Mouse (Mus musculus) frontal cortex, adult 2 months (tissue): ENCODE measurements around the gene Dph2. TPM values are rescaled to one million over a fixed set of nuclear protein-coding genes. Genes with fewer than 3 reads are reported as not detected.

Source experiments
- DNase-seq, 2 experiments: peaks; one replicate each; pipeline ENCODE4 v3.0.0; 2022; ENCODE audit warnings: low spot score in 1 of 2; ENCODE audit errors: extremely low spot score in 1 of 2
- polyA plus RNA-seq: library from polyadenylated mRNA; depleted of rRNA; stranded (reverse); fragments of >200 nt; gene quantifications from 2 replicates; pipeline ENCODE4 v1.2.3, GENCODE M21; 2012; rRNA removed

Gene Dph2
- polyA plus RNA-seq, result 12.8 and 13.5 TPM in 2 replicates

DNA sequence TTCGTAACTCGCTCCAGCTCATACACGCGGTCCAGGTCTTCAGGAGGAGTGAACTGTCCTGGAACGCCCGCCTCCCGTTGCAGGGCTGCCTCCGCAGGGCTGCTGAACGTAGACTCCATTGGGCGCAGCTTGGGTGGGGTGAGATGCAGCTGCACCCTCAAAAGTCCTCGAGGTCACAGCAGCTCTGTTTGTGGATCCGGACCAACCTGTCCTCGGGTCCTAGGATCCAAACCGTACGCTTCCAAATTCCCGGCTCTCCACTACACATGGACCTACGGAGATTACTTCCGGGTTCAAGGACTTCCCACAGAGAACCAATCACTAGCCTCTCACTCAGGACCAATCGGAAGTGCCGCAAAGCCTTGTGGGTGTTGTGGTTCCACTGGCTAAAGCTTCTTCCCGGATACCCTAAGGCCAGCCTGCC is at the start of gene Dph2:
Gene Dph2 (minus strand): TSS at position 295 of the 424 bp plus-strand sequence.
- DNase-seq, result peak; percentile 82 to 92

DNA sequence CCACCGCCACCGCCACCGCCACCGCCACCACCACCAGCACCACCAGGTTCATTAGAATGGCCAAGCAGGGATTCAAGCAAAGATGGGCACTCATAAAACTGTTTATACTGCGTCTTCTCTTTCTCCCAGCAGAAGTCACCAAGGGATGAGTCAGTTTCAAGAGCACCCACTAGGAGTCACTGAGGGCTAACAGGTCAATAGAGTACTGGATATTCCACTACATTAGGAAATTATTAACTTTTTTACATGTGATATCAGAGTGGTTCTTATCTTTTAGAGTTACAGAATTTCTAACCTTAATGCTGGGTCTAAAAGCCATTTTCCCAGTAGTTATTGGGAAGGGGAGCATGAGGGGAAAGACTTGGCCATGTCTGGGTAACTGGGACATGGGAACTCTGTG is 45.1 kb upstream of the Dph2 start:
- DNase-seq, result no peak

DNA sequence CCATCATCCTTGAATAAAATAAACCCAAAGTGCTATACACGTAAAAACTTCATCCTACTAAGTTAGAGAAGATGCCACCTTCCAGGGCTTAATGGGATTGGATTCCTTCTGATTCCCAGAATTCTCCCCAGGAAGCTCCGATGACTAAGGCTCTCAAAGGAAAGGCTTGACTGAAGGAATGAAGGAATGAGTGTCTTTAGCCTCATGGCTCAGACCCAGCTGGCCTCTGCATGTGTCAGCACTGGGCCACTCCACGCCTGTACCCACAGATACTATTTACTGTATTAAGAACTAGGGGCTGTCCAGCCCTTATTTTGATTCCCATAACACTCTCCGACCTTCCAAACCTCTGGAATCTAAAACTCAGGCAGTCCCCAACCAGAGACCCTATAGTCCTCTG is 42.2 kb upstream of the Dph2 start:
- DNase-seq, result no peak

DNA sequence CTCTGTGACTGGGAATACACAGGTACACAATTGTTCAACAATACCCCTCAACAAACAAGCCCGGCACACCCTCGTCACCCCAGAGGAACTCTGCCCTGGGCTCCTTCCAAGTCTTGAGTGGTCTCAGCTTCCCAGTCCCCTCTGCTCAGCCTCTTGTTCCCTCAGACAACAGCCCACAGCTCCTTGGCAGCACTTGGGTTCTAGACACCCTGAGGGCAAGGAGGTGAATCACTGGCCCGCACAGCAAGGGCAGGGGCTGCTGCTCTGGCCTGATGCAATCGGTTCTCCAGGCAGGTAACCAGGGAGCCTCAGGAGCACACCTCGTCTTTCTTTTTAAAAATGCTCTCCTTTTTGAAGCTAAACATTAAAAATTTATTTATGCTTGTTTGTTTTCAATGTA is 41.4 kb upstream of the Dph2 start:
- DNase-seq, result no peak

DNA sequence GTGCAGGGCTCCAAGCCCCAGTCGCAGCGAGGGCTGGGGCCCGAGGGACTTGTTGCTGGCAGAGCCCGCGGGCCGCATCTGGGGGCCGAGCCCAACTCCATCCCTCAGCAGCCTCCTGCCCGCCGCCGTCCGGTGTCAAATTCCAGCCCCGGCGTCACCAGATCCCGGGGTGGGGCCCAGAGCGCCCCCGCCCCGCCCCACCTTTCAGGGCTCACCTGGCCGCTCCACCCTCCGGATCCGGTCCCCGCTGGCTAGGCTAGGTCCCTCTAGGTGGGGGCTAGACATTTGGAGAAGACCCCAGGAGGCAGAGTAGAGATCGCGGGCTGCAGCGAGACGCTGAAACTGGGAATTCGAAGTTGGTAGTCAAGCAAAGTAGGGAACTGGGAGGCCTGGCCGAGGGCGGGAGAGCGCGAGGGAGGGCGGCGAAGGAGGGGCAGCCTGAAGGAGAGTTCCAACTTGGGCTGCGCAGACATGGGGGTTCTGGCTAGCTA is 37.6 kb upstream of the Dph2 start, which contains the start of gene Artn:
Gene Artn (minus strand): TSS at position 373 of the 491 bp plus-strand sequence.
- DNase-seq, result no peak

DNA sequence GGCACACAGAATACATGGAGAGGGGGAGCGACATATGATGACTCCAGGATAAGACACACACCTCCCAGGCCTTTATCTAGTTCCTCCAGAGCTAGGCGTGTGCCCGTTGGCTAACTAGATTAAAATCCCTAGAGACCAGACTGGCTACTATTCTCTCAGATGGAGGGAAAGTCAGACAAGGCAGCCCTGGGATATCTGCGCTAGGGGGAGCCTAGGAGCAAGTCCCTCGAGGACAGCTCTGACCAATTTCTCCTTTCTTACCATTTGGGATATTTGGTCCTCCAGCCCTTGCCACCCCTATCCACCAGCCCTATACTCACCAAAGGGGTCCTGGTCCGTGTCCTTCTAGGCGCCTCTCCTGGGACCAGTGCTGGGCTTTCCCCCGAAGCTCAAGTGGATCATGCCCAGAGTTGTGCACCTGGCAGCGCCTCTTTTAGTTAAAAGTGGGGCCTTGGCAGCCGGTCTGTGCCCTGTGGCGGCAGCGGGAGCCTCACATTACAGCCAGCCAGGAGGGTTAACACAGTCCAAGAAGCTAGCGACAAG is 36.9 kb upstream of the Dph2 start:
- DNase-seq, result peak in 1 of 2 experiments; percentile 67

DNA sequence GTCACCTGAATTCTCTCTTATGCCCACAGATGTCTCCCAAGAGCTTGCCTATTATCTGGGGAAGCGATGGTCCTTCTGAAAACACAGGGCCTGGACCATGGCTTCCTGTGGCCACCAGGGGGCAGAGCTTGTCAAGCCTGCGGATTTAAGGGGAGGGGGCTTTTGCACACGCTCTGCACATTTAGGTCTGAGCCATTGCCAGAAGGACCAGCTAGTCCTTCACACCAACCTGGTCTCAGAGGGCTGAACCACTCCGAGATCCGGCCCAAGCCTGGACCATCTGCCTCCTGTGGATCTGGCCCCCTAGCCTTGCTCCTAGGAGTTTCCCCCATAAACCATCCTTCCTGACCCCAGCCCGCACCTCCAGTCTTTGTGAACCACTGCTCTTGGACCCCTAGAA is 36.4 kb upstream of the Dph2 start:
- peak in 1 of 2 experiments; percentile 44 for DNase-seq

DNA sequence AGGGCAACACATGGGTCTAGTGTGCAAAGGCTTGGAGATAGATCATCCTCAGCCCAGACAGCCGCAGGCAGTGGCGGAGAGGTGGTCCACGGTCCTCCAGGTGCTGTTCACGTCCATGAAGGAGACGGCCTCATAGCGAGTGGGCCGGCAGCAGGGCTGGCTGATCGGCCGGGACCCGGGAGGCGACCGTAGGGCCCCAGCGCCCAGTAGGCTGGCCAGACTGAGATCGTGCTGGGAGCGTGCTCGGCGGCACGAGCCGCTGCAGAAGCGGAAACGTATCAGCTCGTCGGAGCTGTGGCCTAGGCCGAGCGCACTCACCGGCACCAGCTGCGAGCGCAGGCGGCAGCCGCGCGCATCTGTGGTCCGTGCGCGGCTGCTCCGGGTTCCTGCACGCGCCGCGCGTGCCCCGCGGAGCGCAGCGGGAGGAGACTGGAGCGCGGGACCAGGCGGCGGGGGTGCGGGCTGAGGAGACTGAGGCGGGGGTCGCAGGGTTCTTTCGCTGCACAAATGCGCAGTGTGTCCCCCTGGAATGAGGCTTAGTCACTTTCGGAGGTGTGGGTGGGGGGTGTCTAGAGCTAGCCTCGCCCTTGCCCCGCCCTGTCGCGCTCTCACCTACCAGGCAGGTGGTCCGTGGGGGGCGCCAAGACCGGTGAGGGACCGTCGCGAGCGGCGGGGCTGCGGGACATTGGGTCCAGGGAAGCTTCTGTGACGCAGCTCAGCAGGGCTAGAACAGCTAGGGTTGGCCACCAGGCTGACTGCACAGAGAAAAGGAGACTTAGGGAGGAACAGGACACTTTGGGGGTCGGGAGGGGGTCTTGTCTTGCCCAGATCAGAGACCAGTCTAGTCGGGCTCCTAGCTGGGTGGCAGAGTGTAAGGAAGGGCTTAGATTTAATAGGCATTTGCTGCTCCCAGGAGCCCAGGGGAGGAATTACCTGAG is 35.0 kb upstream of the Dph2 start:
- peak in 1 of 2 experiments; percentile 60 for DNase-seq

DNA sequence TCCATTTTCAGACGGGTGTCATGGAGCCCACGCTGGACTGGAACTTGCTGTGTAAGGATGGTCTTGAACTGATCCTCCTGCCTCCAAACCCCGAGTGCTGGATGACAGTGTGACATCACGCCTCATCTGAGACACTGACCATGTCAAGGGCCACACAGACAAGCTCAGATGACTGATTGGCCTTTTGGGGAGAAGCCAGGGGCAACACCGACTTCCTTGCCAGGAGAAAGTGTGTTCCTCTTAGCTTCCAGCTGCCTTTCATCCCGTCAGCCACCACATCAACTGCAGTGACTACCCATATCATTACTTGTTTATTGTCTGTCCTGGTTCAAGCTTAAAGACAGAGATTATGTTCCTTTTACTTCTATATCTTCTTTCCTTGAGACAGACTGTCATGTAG is 33.1 kb upstream of the Dph2 start:
- DNase-seq, result no peak

DNA sequence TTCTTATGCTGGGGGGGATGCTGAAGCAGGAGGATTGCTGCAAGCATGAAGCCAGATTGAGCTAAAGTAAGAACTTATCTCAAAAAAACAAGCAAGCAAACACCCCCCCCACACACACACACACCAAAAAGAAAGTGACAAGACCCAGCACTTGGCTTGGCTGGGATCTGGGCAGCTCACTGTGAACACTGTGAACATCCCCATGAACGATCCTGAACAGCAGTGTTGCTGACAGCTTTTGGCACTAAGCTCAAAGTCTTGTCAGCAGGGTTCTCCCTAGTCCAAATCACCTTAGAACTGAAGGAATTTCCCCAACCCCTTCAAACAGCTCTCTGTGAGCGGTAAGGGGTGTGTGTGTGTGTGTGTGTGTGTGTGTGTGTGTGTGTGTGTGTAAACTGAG is 31.6 kb upstream of the Dph2 start:
- no peak for DNase-seq

DNA sequence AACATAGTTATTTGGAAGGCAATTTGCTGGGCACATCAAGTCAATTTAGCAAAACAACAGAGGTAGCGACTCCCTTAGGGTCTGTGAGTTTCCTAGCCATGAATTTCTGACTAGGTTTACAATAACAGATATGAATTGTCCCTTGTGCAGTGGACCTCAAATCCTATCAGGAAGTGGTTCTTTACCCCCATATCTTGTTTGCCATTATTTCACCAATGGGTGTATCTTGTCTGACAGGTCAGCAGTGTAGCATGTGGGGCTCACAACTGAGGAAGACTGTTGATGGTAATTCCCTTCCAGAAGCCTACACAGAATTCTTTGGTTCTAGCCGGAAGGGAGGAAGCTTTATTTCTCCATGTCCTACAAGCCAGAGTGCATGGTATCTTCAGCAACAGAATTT is 29.5 kb upstream of the Dph2 start:
- DNase-seq, result no peak

DNA sequence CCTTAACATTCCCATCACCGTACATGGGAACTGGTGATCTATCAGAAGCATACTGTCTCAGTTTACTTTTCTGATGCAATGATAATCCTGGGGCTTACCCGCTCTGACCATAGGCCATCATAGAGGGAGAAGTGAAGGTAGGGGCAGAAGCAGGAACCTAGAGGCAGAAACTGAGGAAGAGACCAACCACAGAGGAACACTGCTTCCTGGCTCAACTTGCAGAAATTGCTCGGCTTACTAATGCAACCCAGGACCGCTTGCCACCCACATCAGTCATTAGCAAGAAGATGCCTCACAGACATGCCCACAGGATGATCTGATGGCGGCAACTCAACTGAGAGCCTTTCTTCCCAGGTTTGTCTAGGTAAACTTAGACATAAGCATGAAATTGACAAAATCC is 26.9 kb upstream of the Dph2 start:
- no peak for DNase-seq

DNA sequence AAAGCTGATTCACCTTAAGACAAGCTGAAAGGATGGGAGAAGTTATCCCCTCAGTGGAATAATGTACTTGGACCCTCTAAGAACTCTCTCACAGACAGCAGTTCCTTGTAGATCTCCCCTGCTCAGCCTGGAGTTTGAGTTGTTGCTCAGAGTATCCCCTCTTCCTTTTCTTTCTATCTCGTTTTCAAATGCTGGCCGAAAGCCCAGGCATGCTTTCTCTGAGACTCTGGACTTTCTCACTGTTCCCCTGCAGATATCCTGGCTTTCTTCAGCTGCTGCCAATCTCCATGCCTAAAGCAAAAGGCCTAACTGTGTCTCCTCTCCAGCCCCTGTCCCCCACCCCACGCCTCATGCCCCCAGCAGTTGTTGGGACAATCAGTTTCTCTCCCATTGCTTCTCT is 26.4 kb upstream of the Dph2 start:
- no peak for DNase-seq

DNA sequence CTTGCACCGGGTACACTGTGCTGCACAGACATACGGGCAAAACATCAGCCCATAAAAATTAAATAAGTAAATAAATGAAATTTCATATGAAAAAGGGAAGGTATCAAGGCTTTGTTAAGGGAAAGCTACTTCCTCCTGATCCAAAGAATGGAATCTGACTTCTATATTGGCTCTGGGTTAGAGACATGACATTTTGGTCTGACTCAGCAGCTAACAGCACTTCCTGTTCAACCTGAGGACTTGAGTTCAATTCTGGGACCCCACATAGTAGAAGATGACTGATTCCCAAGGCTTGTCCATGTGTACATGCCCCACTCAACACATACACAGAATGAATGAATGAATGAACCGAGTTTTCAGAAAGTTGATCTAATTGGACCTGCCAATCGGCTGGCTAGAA is 26.0 kb upstream of the Dph2 start:
- DNase-seq, result no peak

DNA sequence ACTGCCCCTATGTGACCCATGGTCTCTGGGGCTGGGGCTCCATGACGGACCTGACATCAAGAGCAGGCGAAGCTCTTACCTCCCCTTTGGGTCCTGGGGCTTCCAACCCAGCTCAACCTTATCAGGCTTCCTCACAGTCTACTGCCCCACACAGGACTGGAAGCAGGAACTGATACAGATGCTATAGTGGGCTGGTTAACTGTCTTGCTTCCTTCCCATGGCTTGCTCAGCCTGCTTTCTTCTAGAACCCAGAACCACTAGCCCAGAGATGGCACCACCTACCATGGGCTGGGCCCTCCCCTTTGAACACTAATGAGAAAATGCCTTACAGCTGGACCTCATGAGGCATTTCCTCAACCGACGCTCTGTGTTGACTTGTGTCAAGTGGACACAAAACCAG is 25.6 kb upstream of the Dph2 start:
- DNase-seq, result no peak

DNA sequence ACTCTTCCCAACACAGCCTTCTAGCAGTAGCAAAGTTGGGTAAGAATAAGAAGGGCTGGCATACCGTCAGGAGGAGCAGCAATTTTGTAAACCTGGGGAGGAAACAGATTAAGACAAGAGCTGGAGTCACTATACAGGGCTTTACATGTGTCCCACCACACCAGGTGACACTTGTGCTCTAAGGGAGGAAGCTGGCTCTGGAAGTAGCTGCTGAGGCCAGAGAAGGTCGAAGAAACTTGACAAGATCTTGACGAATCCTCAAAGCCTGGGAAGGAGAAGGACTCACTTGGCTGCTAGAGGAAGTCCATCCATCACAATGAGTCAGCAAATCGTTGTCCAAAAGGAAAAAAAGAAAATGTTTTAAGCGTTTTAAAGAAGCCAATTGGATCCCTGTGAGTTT is 24.6 kb upstream of the Dph2 start:
- no peak for DNase-seq

DNA sequence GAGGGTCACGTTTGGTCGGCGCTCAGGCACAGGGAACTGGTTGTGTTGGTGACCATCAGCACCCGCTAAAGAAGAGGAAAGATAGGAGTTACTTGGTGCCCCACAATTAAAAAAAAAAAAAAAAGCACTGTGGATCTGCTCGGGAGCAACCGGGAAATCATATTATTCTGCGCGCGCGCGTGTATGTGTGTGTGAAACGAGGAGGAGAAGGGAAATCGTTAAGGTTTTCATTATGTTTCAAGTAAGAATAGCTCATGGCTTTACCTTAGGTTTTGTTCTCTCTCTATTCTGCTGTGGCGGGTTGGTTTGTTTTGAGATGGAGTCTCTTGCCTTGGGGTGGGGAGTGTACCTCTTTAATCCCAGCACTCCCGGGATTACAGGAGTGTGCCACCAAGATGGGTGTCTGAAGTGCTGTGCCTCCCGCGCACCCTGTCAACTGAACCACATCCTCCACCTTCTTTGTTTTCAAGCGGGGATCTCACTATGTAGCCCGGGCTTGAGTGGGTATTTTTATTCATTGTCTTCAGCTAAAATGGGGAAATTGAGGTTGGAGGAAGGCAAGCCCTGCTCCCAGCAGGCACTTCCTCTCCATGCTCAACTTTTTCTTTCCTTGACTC is 23.8 kb upstream of the Dph2 start:
- no peak for DNase-seq

DNA sequence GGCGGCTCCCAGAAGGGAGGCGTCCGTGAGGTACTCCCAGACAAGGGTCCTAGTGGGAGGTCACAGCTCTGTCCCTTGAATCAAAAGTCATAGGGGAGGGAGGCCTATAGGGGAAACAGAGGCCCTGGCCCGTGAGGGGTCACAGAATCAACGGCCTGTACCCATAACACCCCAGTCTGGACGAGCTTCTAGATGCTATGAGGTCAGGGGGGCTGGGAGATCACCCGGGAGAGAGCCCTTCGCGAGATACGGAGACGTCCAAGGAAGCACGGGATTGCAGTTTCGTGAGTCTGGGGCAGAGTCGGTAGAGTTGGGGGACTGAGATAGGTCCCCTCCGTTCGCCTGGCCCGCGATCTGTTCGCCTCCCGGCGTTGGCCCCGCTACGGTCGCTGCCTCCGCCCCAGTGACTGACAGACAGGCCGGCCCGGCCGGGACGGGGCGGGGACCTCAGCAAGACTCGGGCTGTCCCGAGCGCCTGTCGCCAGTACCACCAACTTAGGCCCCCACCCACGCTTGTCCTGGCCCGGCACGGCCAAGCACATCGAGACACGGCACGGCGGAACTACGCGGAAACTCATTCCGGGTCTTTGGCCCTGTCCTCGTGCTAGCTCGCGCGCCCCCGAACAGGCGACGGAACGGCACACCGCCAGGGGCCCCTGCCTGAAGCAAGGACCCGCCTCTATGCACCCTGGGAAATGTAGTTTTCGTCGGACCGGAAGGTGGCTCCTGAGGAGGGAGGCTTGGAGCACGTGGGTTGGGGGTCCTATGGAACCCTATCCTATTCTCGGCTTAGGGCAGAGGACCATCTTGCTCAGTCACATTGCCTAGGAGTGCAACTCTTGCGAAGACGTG is 23.0 kb upstream of the Dph2 start, which contains the start of gene Ipo13:
Gene Ipo13 (minus strand): TSS at position 409 of the 852 bp plus-strand sequence.
- DNase-seq, result peak; percentile 87 to 92

DNA sequence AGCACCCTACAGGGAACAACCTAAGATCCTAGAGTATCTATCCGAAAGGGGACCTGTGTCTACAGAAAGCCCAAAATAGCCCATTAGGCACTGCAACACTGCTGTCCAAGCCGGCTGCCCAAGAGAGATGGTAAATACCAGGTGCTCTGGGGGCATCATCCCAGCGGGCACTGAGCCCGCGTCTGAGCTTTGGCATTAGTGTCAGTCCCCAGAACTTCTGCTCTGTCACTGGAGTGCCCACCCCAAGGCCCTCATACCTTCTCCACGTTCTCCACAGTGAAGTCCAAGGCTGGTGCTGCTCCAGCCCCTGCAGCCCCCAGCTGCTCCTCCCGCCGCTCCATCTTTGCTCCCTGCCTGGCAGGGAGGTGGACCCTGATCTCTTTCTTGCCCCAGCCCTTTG is 22.2 kb upstream of the Dph2 start:
- no peak for DNase-seq

DNA sequence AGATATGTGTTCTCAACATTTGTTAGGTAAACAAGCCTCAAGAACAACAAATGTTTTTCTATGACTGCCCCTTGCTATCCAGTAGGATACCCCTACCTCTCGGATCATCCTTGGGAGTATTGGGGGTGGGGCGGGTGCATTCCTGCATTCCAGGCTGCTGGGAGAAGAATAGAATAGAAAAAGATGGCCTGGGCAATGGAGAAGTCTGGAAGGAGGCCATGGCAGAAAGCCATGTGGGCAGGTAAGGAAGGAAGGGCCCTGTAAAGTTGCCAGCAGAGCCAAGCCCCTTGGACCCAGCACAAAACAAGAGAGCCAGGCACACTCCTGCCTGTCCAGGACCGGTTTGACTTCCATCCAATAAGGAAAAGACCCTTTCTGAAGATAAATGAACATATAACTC is 21.6 kb upstream of the Dph2 start:
- DNase-seq, result no peak
